Mouse (Mus musculus): ENCODE data around the gene Cd300lg. TPM values are rescaled to one million over a fixed set of nuclear protein-coding genes. Genes with fewer than 3 reads are reported as not detected.

Gene Cd300lg
- polyA plus RNA-seq, 1 experiment from 2014 or later: 0.46 TPM

GRCm38 (mm10) chr11:102072729-102073128 lies 31.4 kb downstream of the Cd300lg start:
- peaks cover 12% of the 10 kb centered on the region for H3K4me1 ChIP-seq (replicated peaks; ENCODE audit: control insufficient read depth, insufficient read depth, low read length)
- no peak overlapping the region for H3K4me3 ChIP-seq (replicated peaks; ENCODE audit: low read length)
- WGBS: 84% methylated on average over 5 of the region's 5 CpGs
- no peak overlapping the region for H3K4me2 ChIP-seq (ENCODE audit: low read length)
- H3K9ac ChIP-seq (replicated peaks; ENCODE audit: low read depth, low read length): no peak overlapping the region
- H3K36me3 ChIP-seq (ENCODE audit: control insufficient read depth, insufficient read depth): no peaks in the 10 kb centered on the region
- H3K27ac ChIP-seq (ENCODE audit: low read length): no peak overlapping the region
- no peak for ATAC-seq
- no peaks in the 10 kb centered on the region for H3K27me3 ChIP-seq (replicated peaks; ENCODE audit: control insufficient read depth, insufficient read depth, low read length)
- no peaks in the 10 kb centered on the region for H3K9me3 ChIP-seq (ENCODE audit: control insufficient read depth, low read length)

GRCm38 (mm10) chr11:102073722-102074121 lies 32.4 kb downstream of the Cd300lg start:
- Histone ChIP-seq H3K4me3 (replicated peaks; ENCODE audit: low read length) (no peak overlapping the region), H3K4me2 (ENCODE audit: low read length) (no peak overlapping the region), H3K36me3 (ENCODE audit: control insufficient read depth, insufficient read depth) (no peaks in the 10 kb centered on the region), H3K9me3 (ENCODE audit: control insufficient read depth, low read length) (no peaks in the 10 kb centered on the region), H3K4me1 (replicated peaks; ENCODE audit: control insufficient read depth, insufficient read depth, low read length) (peaks cover 10% of the 10 kb centered on the region), H3K27me3 (replicated peaks; ENCODE audit: control insufficient read depth, insufficient read depth, low read length) (no peaks in the 10 kb centered on the region), H3K9ac (replicated peaks; ENCODE audit: low read depth, low read length) (no peak overlapping the region), H3K27ac (ENCODE audit: low read length) (no peak overlapping the region)
- 82% methylated on average over 14 of the region's 14 CpGs for WGBS
- no peak for ATAC-seq

GRCm38 (mm10) chr11:102082322-102082721 lies 41.0 kb downstream of the Cd300lg start:
- WGBS: under 1% methylated on average over 18 of the region's 18 CpGs
- Histone ChIP-seq H3K27ac (ENCODE audit: low read length) (no peak overlapping the region), H3K9me3 (ENCODE audit: control insufficient read depth, low read length) (no peaks in the 10 kb centered on the region), H3K9ac (replicated peaks; ENCODE audit: low read depth, low read length) (peak overlapping the region; percentile 76), H3K4me3 (replicated peaks; ENCODE audit: low read length) (peak overlapping the region; percentile 53), H3K4me1 (replicated peaks; ENCODE audit: control insufficient read depth, insufficient read depth, low read length) (peaks cover 34% of the 10 kb centered on the region), H3K4me2 (ENCODE audit: low read length) (peak overlapping the region; percentile 97), H3K27me3 (replicated peaks; ENCODE audit: control insufficient read depth, insufficient read depth, low read length) (no peaks in the 10 kb centered on the region), H3K36me3 (ENCODE audit: control insufficient read depth, insufficient read depth) (peaks cover 2% of the 10 kb centered on the region; the same call in 1 of the 2 replicates)
- peak; percentile 90 for ATAC-seq

DNA sequence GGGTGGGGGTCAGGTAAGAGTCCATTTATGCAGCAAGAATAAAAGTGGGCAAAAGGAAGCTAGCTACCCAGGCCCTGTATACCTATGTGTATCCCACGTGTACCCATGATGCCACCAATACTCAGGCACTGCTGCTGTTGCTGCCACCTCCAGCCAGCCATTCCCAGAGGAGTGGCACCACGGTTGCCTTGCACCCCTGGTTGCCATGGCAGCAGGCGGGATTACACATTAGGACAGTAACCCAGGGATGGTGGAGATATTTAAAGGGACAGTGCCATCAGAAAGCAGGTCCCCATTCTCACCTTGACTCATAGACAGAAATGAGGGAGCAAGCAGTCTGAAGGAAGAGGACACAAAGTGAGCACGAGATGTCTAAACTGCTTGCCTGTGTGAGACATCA lies 41.9 kb downstream of the Cd300lg start:
- peaks cover 34% of the 10 kb centered on the region for H3K4me1 ChIP-seq (replicated peaks; ENCODE audit: control insufficient read depth, insufficient read depth, low read length)
- no peak for ATAC-seq
- no peak overlapping the region for H3K27ac ChIP-seq (ENCODE audit: low read length)
- peaks cover 2% of the 10 kb centered on the region; the same call in 1 of the 2 replicates for H3K36me3 ChIP-seq (ENCODE audit: control insufficient read depth, insufficient read depth)
- no peak overlapping the region for H3K9ac ChIP-seq (replicated peaks; ENCODE audit: low read depth, low read length)
- H3K4me2 ChIP-seq (ENCODE audit: low read length): no peak overlapping the region
- H3K4me3 ChIP-seq (replicated peaks; ENCODE audit: low read length): no peak overlapping the region
- H3K9me3 ChIP-seq (ENCODE audit: control insufficient read depth, low read length): no peaks in the 10 kb centered on the region
- no peaks in the 10 kb centered on the region for H3K27me3 ChIP-seq (replicated peaks; ENCODE audit: control insufficient read depth, insufficient read depth, low read length)
- 34% methylated on average over 4 of the region's 4 CpGs for WGBS

- Histone ChIP-seq H3K27me3 (replicated peaks; ENCODE audit: control insufficient read depth, insufficient read depth, low read length) (no peaks in the 10 kb centered on the region), H3K27ac (ENCODE audit: low read length) (no peak overlapping the region), H3K36me3 (ENCODE audit: control insufficient read depth, insufficient read depth) (peaks cover 2% of the 10 kb centered on the region; the same call in 1 of the 2 replicates), H3K4me2 (ENCODE audit: low read length) (no peak overlapping the region), H3K4me3 (replicated peaks; ENCODE audit: low read length) (no peak overlapping the region), H3K4me1 (replicated peaks; ENCODE audit: control insufficient read depth, insufficient read depth, low read length) (peaks cover 39% of the 10 kb centered on the region), H3K9ac (replicated peaks; ENCODE audit: low read depth, low read length) (no peak overlapping the region), H3K9me3 (ENCODE audit: control insufficient read depth, low read length) (no peaks in the 10 kb centered on the region)
- no peak for ATAC-seq
- 14% methylated on average over 7 of the region's 7 CpGs for WGBS
Measured at GRCm38 (mm10) chr11:102084159-102084558, 42.9 kb downstream of the Cd300lg start.

GRCm38 (mm10) chr11:102086331-102086730 lies 45.0 kb downstream of the Cd300lg start:
- Histone ChIP-seq H3K9ac (replicated peaks; ENCODE audit: low read depth, low read length) (peak overlapping the region; percentile 73), H3K36me3 (ENCODE audit: control insufficient read depth, insufficient read depth) (peaks cover 2% of the 10 kb centered on the region; the same call in 1 of the 2 replicates), H3K9me3 (ENCODE audit: control insufficient read depth, low read length) (no peaks in the 10 kb centered on the region), H3K27ac (ENCODE audit: low read length) (peak overlapping the region; percentile 98), H3K27me3 (replicated peaks; ENCODE audit: control insufficient read depth, insufficient read depth, low read length) (no peaks in the 10 kb centered on the region), H3K4me1 (replicated peaks; ENCODE audit: control insufficient read depth, insufficient read depth, low read length) (peaks cover 44% of the 10 kb centered on the region), H3K4me3 (replicated peaks; ENCODE audit: low read length) (peak overlapping the region; percentile 58), H3K4me2 (ENCODE audit: low read length) (peak overlapping the region; percentile 86)
- 8% methylated on average over 3 of the region's 3 CpGs for WGBS
- no peak for ATAC-seq

DNA sequence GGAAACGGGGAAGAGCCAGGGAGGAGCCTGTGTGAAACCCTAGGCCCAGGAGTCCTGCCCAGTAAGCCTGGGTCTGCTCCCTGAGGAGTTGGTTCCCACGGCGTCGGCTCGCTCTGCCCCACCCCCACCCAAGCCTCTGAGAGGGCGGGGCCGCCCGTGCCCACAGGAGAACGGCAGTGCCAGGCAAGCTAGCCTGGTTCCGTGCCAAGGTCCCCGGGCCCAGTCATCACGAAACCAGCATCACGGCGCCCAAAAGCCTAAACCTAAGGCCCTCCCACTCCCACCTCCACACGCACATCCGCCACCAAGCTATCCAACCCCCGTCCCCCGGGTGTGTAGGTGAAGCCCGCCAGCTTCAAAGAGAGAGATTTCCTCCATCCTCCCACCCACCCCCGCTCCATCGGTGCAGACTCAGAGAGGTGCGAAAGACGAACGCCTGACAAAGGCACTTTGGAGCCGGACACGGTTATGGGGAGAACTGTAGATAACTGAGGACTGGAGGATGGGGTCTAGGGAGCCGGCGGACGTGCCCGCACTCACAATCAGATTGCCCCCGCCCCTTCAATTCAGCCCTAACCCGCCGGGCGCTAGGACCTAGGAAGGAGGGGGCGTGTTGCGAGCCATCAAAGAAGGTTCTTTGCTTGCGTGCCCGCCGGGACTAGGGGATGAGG lies 45.9 kb downstream of the Cd300lg start:
- Histone ChIP-seq H3K36me3 (ENCODE audit: control insufficient read depth, insufficient read depth) (peaks cover 2% of the 10 kb centered on the region; the same call in 1 of the 2 replicates), H3K27me3 (replicated peaks; ENCODE audit: control insufficient read depth, insufficient read depth, low read length) (no peaks in the 10 kb centered on the region), H3K4me3 (replicated peaks; ENCODE audit: low read length) (peak overlapping the region; percentile 58), H3K27ac (ENCODE audit: low read length) (peak overlapping the region; percentile 98), H3K4me1 (replicated peaks; ENCODE audit: control insufficient read depth, insufficient read depth, low read length) (peaks cover 35% of the 10 kb centered on the region), H3K9me3 (ENCODE audit: control insufficient read depth, low read length) (no peaks in the 10 kb centered on the region), H3K9ac (replicated peaks; ENCODE audit: low read depth, low read length) (peak overlapping the region; percentile 73), H3K4me2 (ENCODE audit: low read length) (peak overlapping the region; percentile 86)
- ATAC-seq: peak; percentile 83
- WGBS: 0% methylated on average over 37 of the region's 39 CpGs

- H3K36me3 ChIP-seq (ENCODE audit: control insufficient read depth, insufficient read depth): peaks cover 2% of the 10 kb centered on the region; the same call in 1 of the 2 replicates
- peaks cover 26% of the 10 kb centered on the region for H3K4me1 ChIP-seq (replicated peaks; ENCODE audit: control insufficient read depth, insufficient read depth, low read length)
- ATAC-seq: peak; percentile 47
- peak within 1 kb of the TSS; percentile 73 for H3K9ac ChIP-seq (replicated peaks; ENCODE audit: low read depth, low read length)
- H3K4me2 ChIP-seq (ENCODE audit: low read length): peak within 1 kb of the TSS; percentile 86
- peak within 1 kb of the TSS; percentile 98 for H3K27ac ChIP-seq (ENCODE audit: low read length)
- WGBS: under 1% methylated on average over 49 of the region's 49 CpGs
- H3K9me3 ChIP-seq (ENCODE audit: control insufficient read depth, low read length): no peaks in the 10 kb centered on the region
- H3K4me3 ChIP-seq (replicated peaks; ENCODE audit: low read length): peak within 1 kb of the TSS; percentile 58
- H3K27me3 ChIP-seq (replicated peaks; ENCODE audit: control insufficient read depth, insufficient read depth, low read length): no peaks in the 10 kb centered on the region
Measured at GRCm38 (mm10) chr11:102087931-102088898, 46.9 kb downstream of the Cd300lg start, which contains the start of gene Mpp2. Gene Mpp2 (minus strand): TSS chr11:102088515.

Data from forebrain, embryonic 16.5 days (tissue).